Mouse (Mus musculus): ENCODE data around the gene Dusp15.

The Dusp15 gene

DNA sequence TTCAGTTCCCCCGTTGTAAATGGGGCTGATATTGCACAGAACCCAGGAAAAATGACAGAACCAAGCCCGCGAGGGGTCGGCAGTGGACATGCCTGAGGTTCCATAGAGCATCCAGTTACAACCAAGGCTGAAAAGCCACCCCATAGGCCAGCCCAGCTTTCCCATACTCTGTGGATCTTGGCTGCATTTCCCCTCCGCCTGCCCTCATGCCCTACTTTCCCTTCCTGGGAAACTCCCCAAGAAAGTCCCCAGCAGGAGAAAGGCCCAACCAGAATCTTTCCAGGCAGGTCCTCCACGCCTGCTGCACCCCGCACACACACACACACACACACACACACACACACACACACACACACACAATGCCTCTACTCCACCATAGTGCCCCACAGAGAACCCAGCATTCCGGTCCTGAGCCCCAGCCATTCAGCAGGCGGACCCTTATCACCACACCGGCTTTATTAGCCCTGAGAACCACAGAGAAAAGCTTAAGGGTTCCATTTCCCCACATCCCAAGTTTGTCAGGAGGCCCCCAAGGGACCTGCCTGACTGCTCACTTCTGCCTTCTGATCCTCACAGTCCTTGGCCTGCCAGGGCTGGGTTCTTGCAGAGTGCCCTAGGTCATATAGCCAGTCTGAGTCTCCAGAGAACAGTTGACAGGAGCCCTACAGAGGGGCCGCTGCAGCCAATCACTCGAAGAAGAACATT, 19.9 kb downstream of the Dusp15 start:
- no peak for DNase-seq (ENCODE audit: low read depth, low spot score)

GRCm38 (mm10) chr2:152930276-152930675, 21.2 kb downstream of the Dusp15 start:
- DNase-seq (ENCODE audit: low read depth, low spot score) = no peak

DNA sequence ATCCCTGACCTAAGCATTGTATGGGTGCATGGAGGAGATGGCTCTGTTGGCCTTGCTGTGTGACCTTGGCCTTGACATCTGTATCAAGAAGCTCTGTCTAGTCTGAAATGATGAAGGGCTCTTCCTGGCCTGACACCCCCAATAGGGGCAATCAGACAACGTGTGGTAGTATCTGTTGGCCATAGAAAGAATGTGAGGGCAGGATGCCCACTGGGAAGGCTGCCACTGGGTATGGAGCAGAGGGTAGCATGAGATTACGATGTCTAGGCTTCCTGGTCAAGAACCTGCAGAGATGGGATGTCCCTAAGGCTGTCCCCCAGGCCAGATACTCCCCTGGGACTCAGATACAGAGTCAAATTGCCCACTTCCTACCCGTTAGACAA, 22.5 kb downstream of the Dusp15 start:
- no peak for DNase-seq (ENCODE audit: low read depth, low spot score)

DNA sequence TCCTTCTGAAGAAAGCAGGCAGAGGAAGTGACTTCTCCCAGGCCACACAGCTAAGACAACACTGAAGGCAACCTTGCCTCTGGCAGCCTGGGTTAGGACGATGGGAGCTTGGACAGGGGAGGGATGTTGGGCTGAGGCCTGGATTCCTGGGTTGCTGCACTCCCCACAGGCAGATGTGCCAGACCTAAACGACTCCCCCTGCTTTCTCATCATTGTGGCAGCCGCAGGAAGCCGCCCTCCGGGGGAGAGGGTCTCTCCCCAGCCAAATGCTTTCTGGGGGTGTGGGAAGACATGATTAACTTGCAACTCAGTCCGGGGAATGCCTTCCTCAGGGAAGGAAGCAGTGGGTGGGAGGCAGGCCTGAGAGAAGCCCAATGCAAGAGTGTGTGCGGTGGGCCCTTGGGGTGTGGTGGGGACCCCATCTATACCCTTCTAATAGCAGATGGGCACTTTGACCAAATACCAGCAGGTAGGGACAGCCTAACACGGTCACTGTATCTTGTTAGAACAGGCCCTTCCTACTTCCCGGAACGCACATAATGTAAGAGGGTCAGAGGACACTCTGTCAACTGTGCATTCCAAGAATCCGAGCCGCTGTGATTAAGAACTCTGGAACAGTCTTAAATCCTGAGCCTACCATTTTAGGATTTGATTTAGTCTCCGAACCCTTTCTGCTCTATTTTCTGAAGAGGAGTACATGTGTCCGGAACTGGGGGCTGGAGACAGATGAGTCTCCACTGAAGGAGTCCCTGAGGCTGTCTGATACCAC, 23.1 kb downstream of the Dusp15 start:
- no peak for DNase-seq (ENCODE audit: low read depth, low spot score)

- DNase-seq (ENCODE audit: low read depth, low spot score) = no peak
Measured at GRCm38 (mm10) chr2:152927371-152927770, 24.1 kb downstream of the Dusp15 start.

- no peak for DNase-seq (ENCODE audit: low read depth, low spot score)
Measured at GRCm38 (mm10) chr2:152926896-152927295, 24.6 kb downstream of the Dusp15 start.

- peak; percentile 88 for DNase-seq (ENCODE audit: low read depth, low spot score)
Measured at GRCm38 (mm10) chr2:152925189-152925872, 26.2 kb downstream of the Dusp15 start.

GRCm38 (mm10) chr2:152924543-152924942, 27.0 kb downstream of the Dusp15 start:
- no peak for DNase-seq (ENCODE audit: low read depth, low spot score)

- no peak for DNase-seq (ENCODE audit: low read depth, low spot score)
Measured at GRCm38 (mm10) chr2:152924128-152924527, 27.4 kb downstream of the Dusp15 start.

DNA sequence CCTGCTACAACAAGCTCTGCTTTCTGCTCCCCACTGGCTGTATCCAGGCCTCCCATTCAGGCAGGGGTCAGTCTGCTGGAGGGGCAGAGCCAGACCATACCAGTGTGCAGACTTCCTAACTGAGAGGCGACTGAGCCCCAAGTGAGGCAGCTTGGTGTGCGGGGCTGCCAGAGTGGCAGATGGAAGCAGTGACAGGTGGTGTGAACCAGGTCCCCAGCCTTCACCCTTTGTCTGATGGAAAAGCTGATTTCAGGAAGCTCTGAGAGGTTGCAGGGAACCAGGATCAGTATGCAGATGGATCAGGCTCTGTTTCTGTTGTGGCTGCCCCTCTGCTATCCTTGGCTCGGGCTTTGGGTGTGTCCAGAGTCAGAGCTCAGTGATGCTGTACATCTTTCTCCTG, 27.9 kb downstream of the Dusp15 start:
- no peak for DNase-seq (ENCODE audit: low read depth, low spot score)

GRCm38 (mm10) chr2:152922376-152922775, 29.1 kb downstream of the Dusp15 start:
- DNase-seq (ENCODE audit: low read depth, low spot score) = peak; percentile 43

- no peak for DNase-seq (ENCODE audit: low read depth, low spot score)
Measured at GRCm38 (mm10) chr2:152917671-152918070, 33.8 kb downstream of the Dusp15 start.

- no peak for DNase-seq (ENCODE audit: low read depth, low spot score)
Measured at GRCm38 (mm10) chr2:152916111-152916510, 35.4 kb downstream of the Dusp15 start.

DNA sequence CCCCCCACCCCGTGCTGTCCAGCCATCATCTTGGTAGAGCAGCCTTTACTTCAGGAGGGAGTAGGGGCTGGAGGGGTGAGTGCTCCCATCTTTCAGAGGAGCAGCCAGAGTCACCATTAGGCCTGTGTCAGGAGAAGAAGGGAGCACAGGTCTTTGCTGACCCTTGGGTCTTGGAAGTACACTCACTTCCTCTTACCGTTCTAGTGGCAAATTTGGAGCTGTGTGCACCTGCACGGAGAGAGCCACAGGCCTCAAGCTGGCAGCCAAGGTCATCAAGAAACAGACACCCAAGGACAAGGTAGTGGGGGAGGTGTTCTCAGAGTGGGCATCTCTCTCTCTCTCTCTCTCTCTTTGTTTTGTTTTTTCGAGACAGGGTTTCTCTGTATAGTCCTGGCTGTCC, 36.0 kb downstream of the Dusp15 start:
- no peak for DNase-seq (ENCODE audit: low read depth, low spot score)

DNA sequence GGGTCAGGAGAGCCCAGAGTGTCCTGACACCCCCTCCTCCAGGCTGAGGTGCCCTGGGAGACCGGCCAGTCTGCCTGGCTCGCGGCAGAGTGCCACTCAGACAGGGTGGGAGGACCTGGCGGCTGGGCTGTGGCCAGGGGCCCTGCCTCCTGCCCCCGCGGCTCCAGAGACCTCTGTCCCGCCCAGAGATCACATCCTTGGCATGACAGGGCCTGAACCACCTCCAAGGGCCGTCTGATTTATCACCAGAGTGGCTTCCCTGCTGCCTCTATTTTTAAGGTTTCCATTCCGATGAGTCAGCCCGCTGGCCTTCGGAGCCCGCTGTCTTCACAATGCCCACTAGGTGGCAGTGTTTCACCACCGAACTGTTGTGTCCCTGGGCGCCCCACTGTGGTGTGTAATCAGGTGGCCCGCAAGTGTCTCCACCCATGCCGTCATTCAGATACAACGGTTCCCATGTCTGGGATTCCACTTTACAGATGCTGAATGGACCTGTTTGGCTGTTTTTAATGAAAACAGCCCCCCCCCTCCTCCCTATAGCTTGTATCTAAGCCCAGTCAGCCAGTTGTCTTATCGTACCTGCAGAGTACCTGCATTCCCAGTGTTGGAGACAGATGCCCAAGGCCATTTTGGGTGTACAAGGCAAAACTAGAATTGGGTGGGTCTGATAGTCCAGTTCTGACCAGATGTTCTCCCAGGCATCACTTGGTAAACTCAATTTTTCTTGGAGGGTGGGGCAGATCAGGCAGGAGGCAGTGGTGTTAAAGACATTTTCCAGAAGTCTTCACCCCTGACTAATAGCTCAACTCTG, 37.0 kb downstream of the Dusp15 start:
- peak; percentile 87 for DNase-seq (ENCODE audit: low read depth, low spot score)

- DNase-seq (ENCODE audit: low read depth, low spot score) = no peak
Measured at GRCm38 (mm10) chr2:152913471-152913870, 38.0 kb downstream of the Dusp15 start.

- no peak for DNase-seq (ENCODE audit: low read depth, low spot score)
Measured at GRCm38 (mm10) chr2:152911432-152911831, 40.1 kb downstream of the Dusp15 start.

- DNase-seq (ENCODE audit: low read depth, low spot score) = no peak
Measured at GRCm38 (mm10) chr2:152911031-152911430, 40.5 kb downstream of the Dusp15 start, which contains the start of gene Mylk2. Gene Mylk2 (plus strand): TSS chr2:152911352.

DNA sequence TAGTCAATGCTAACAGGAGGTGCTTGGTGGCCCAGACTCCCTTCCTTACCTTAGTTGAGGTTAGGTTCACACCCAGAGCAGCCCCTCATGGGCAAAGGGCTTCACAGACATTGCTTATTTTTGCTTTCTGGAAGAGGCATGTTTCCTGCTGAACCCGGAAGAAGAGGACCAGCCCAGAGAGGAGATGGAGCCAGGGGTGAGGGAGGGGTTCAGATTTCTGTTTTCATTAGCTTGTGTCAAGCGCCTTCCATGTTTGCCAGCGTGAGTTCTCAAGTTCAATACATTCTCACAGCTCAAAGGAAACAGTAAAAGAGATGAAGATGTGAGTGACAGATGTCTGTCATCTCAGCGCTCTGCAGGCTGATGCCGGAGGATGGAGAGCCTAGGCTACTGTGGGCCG, 41.6 kb downstream of the Dusp15 start:
- DNase-seq (ENCODE audit: low read depth, low spot score) = no peak

DNA sequence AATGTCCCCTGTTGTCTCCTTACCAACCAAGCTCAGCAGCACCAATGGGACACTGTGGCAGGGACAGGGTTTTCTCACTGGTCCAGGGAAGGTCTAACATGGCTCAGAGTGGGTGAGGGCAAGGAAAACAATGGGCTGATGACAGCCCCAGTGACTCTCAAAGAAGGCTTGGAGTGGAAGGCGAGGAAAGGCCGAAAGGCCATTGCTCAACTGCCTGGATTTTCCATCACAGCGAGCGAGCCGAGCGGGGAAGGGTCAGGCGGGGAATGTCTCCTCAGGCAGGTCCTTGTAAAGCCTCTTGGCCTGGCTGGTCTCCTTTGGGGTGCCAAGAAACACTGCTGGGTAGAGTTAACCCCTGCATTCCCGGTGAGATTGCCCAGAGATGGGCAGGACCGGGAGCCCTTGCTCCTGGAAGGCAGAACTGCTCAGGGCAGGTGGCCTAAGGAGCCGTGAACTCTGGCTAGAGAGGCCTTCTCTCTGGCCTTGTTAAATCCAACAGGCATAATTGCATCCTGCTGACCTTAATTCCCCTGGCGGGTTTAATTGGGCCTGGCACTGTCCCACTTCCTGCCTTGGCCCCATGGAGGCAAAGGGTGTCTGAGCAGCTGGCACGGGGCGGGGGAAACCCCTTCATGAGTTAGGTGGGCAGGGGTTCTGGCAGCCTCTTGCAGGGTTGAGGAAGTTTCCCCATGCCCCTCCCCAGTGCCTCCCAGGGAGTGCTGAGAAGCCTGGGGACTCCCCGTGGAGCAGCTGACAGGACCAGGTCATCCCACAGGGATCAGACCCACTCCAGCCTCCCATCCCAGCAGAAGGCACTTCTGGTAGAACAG, 44.2 kb downstream of the Dusp15 start:
- no peak for DNase-seq (ENCODE audit: low read depth, low spot score)

Measured in forelimb bud, embryonic 11.5 days (tissue).